Mouse (Mus musculus): ENCODE results near the gene Olfr1499. TPM values are rescaled to one million over a fixed set of nuclear protein-coding genes. Genes with fewer than 3 reads are reported as not detected.

The Olfr1499 gene
- polyA plus RNA-seq, 1 experiment from 2014 or later = not detected

- Histone ChIP-seq H3K27me3 (replicated peaks; ENCODE audit: control insufficient read depth, insufficient read depth, low read length) (no peaks in the 10 kb centered on the region), H3K27ac (ENCODE audit: low read depth, low read length) (no peak within 1 kb of the TSS), H3K36me3 (ENCODE audit: control insufficient read depth, insufficient read depth, low read length) (no peaks in the 10 kb centered on the region), H3K4me2 (ENCODE audit: low read length) (no peak within 1 kb of the TSS), H3K9ac (ENCODE audit: low read length) (no peak within 1 kb of the TSS), H3K9me3 (replicated peaks; ENCODE audit: control insufficient read depth, low read length) (no peaks in the 10 kb centered on the region), H3K4me1 (ENCODE audit: control insufficient read depth, insufficient read depth, low read length) (no peaks in the 10 kb centered on the region), H3K4me3 (ENCODE audit: low read depth, low read length) (no peak within 1 kb of the TSS)
- DNase-seq (ENCODE audit: low spot score) (no peak), ATAC-seq (no peak)
Measured at GRCm38 (mm10) chr19:13798102-13798501, 21.1 kb downstream of the Olfr1499 start, which contains the start of gene Olfr1497. Olfr1497 (minus strand) TSS chr19:13798202.

GRCm38 (mm10) chr19:13777578-13777977 is 41.7 kb downstream of the Olfr1499 start, which contains the start of gene Olfr1496:
Olfr1496 (plus strand) TSS chr19:13777878.
- Histone ChIP-seq H3K36me3 (ENCODE audit: control insufficient read depth, insufficient read depth, low read length) (no peaks in the 10 kb centered on the region), H3K9me3 (replicated peaks; ENCODE audit: control insufficient read depth, low read length) (no peaks in the 10 kb centered on the region), H3K4me2 (ENCODE audit: low read length) (no peak within 1 kb of the TSS), H3K27ac (ENCODE audit: low read depth, low read length) (no peak within 1 kb of the TSS), H3K4me1 (ENCODE audit: control insufficient read depth, insufficient read depth, low read length) (no peaks in the 10 kb centered on the region), H3K9ac (ENCODE audit: low read length) (no peak within 1 kb of the TSS), H3K4me3 (ENCODE audit: low read depth, low read length) (no peak within 1 kb of the TSS), H3K27me3 (replicated peaks; ENCODE audit: control insufficient read depth, insufficient read depth, low read length) (no peaks in the 10 kb centered on the region)
- no peak for ATAC-seq
- no peak for DNase-seq (ENCODE audit: low spot score)
- WGBS = 93% methylated on average over 1 of the region's 1 CpGs

DNA sequence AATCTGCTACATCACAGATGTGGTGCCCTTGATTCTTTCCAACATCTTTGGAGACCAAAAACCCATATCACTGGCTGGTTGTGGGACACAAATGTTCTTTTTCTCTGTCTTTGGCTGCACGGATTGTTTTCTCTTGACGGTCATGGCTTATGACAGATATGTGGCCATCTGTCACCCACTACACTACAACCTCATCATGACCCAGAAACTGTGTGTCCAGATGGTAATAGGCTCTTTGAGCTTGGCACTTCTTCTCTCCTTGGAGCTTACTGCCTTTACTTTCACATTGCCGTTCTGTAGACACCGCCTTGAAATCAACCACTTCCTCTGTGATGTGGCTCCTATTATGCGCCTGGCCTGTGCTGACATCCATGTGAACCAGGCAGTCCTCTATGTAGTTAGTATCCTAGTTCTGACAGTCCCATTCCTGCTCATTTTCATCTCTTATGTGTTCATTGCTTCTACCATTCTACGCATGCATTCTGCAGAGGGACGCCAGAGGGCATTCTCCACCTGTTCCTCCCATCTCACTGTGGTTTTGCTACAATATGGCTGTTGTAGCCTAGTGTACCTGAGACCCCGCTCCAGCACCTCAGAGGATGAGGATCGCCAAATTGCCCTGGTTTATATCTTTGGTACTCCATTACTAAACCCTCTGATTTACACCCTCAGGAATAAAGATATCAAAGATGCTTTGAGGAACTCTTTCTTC is 50.5 kb downstream of the Olfr1499 start:
- H3K4me1 ChIP-seq (ENCODE audit: control insufficient read depth, insufficient read depth, low read length) = no peaks in the 10 kb centered on the region
- H3K27me3 ChIP-seq (replicated peaks; ENCODE audit: control insufficient read depth, insufficient read depth, low read length) = no peaks in the 10 kb centered on the region
- no peak overlapping the region for H3K4me3 ChIP-seq (ENCODE audit: low read depth, low read length)
- no peak overlapping the region for H3K27ac ChIP-seq (ENCODE audit: low read depth, low read length)
- H3K9ac ChIP-seq (ENCODE audit: low read length) = no peak overlapping the region
- no peak for ATAC-seq
- no peak overlapping the region for H3K4me2 ChIP-seq (ENCODE audit: low read length)
- H3K36me3 ChIP-seq (ENCODE audit: control insufficient read depth, insufficient read depth, low read length) = no peaks in the 10 kb centered on the region
- 94% methylated on average over 9 of the region's 9 CpGs for WGBS
- DNase-seq (ENCODE audit: low spot score) = no peak
- no peaks in the 10 kb centered on the region for H3K9me3 ChIP-seq (replicated peaks; ENCODE audit: control insufficient read depth, low read length)

DNA sequence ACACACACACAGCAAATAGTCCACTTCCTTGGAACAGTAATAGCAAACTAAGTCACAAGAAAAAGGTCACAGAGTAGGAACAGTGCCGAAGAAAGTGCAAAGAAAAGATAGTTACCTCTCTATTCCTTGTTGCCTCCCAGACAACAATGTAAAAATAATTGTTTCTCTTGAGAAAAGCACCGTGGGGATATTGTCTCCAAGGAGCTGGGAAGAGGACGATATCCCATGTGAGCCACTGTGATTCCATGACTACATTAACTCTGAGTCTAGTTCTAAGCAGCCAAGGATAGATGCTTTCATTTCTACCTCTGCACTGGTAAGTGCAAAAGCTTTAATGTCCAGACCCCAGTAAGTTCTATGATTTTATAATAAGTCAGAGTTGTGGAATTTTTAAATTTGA is 54.9 kb downstream of the Olfr1499 start, which contains the start of gene Olfr1495:
Gene Olfr1495, plus strand, starts transcription at position 301 of the 400 bp plus-strand sequence.
- no peaks in the 10 kb centered on the region for H3K4me1 ChIP-seq (ENCODE audit: control insufficient read depth, insufficient read depth, low read length)
- H3K36me3 ChIP-seq (ENCODE audit: control insufficient read depth, insufficient read depth, low read length) = no peaks in the 10 kb centered on the region
- no peak for ATAC-seq
- no peak within 1 kb of the TSS for H3K4me3 ChIP-seq (ENCODE audit: low read depth, low read length)
- no peaks in the 10 kb centered on the region for H3K27me3 ChIP-seq (replicated peaks; ENCODE audit: control insufficient read depth, insufficient read depth, low read length)
- DNase-seq (ENCODE audit: low spot score) = no peak
- 78% methylated on average over 3 of the region's 3 CpGs for whole genome bisulfite sequencing
- H3K27ac ChIP-seq (ENCODE audit: low read depth, low read length) = no peak within 1 kb of the TSS
- H3K9me3 ChIP-seq (replicated peaks; ENCODE audit: control insufficient read depth, low read length) = no peaks in the 10 kb centered on the region
- no peak within 1 kb of the TSS for H3K4me2 ChIP-seq (ENCODE audit: low read length)
- no peak within 1 kb of the TSS for H3K9ac ChIP-seq (ENCODE audit: low read length)

Other genes starting within 250 kb of the Olfr1499 start
- gene Olfr1484, start 235.9 kb downstream of the Olfr1499 start, polyA plus RNA-seq (2014; fragmentation: Nextera tagmentation; extraction: Ambion mirVana) = not detected in 2 replicates
- not detected in 2 replicates for gene Olfr1487, start 202.1 kb downstream of the Olfr1499 start, polyA plus RNA-seq (2014; fragmentation: Nextera tagmentation; extraction: Ambion mirVana)
- not detected in 2 replicates for gene Olfr1489, start 187.8 kb downstream of the Olfr1499 start, polyA plus RNA-seq (2014; fragmentation: Nextera tagmentation; extraction: Ambion mirVana)
- gene Olfr1490, start 168.4 kb downstream of the Olfr1499 start, polyA plus RNA-seq (2014; fragmentation: Nextera tagmentation; extraction: Ambion mirVana) = not detected in 2 replicates
- not detected in 2 replicates for gene Olfr1491, start 122.2 kb downstream of the Olfr1499 start, polyA plus RNA-seq (2014; fragmentation: Nextera tagmentation; extraction: Ambion mirVana)
- not detected in 2 replicates for gene Olfr1493-ps1, start 96.2 kb downstream of the Olfr1499 start, polyA plus RNA-seq (2014; fragmentation: Nextera tagmentation; extraction: Ambion mirVana)
- not detected in 2 replicates for gene Olfr1494, start 79.7 kb downstream of the Olfr1499 start, polyA plus RNA-seq (2014; fragmentation: Nextera tagmentation; extraction: Ambion mirVana)
- not detected in 2 replicates for gene Olfr1495, start 54.8 kb downstream of the Olfr1499 start, polyA plus RNA-seq (2014; fragmentation: Nextera tagmentation; extraction: Ambion mirVana)
- not detected in 2 replicates for gene Olfr1496, start 41.6 kb downstream of the Olfr1499 start, polyA plus RNA-seq (2014; fragmentation: Nextera tagmentation; extraction: Ambion mirVana)
- not detected in 2 replicates for gene Olfr1497, start 21.2 kb downstream of the Olfr1499 start, polyA plus RNA-seq (2014; fragmentation: Nextera tagmentation; extraction: Ambion mirVana)
- not detected in 2 replicates for gene Olfr1500, start 11.0 kb upstream of the Olfr1499 start, polyA plus RNA-seq (2014; fragmentation: Nextera tagmentation; extraction: Ambion mirVana)
- not detected in 2 replicates for gene Olfr1501, start 31.2 kb upstream of the Olfr1499 start, polyA plus RNA-seq (2014; fragmentation: Nextera tagmentation; extraction: Ambion mirVana)
- gene Olfr1502, start 42.3 kb upstream of the Olfr1499 start, polyA plus RNA-seq (2014; fragmentation: Nextera tagmentation; extraction: Ambion mirVana) = not detected in 2 replicates
- gene Olfr1504, start 78.5 kb upstream of the Olfr1499 start, polyA plus RNA-seq (2014; fragmentation: Nextera tagmentation; extraction: Ambion mirVana) = not detected in 2 replicates
- not detected in 2 replicates for gene Olfr1505, start 94.1 kb upstream of the Olfr1499 start, polyA plus RNA-seq (2014; fragmentation: Nextera tagmentation; extraction: Ambion mirVana)

Measured in forebrain, embryonic 14.5 days (tissue).